Mouse (Mus musculus) bone marrow macrophage, adult 2 months (primary cell): ENCODE results near the gene Lrrfip2. TPM values are rescaled to one million over a fixed set of nuclear protein-coding genes. Genes with fewer than 3 reads are reported as not detected.

ENCODE experiments used
- H3K27ac ChIP-seq: 2 replicates; pipeline ENCODE4 v1.5.1; 2012; ENCODE audit warnings: low read depth, low read length; ENCODE audit not compliant: insufficient read depth
- H3K4me1 ChIP-seq: 2 replicates; pipeline ENCODE4 v1.6.1; 2012; ENCODE audit warnings: low read length; ENCODE audit not compliant: control insufficient read depth, insufficient read depth
- H3K4me3 ChIP-seq: 2 replicates; pipeline ENCODE4 v1.5.1; 2012; ENCODE audit warnings: mild to moderate bottlenecking, low read length, moderate library complexity; ENCODE audit not compliant: insufficient read depth
- CTCF ChIP-seq: IDR thresholded peaks from 2 replicates; pipeline ENCODE4 v1.5.1; 2012; ENCODE audit warnings: low read depth, mild to moderate bottlenecking, low read length, moderate library complexity
- POLR2A ChIP-seq: IDR thresholded peaks from 2 replicates; pipeline ENCODE4 v1.6.1; 2012; ENCODE audit warnings: mild to moderate bottlenecking, low read depth, low read length, borderline replicate concordance
- polyA plus RNA-seq: library from polyadenylated mRNA; stranded (reverse); fragments of >200 nt; gene quantifications from 2 replicates; pipeline ENCODE4 v1.2.4, GENCODE M21; 2012; ENCODE audit not compliant: missing spikeins, insufficient read depth, insufficient read length

Lrrfip2 gene
- polyA plus RNA-seq, 1 experiment: 67.7 TPM

DNA sequence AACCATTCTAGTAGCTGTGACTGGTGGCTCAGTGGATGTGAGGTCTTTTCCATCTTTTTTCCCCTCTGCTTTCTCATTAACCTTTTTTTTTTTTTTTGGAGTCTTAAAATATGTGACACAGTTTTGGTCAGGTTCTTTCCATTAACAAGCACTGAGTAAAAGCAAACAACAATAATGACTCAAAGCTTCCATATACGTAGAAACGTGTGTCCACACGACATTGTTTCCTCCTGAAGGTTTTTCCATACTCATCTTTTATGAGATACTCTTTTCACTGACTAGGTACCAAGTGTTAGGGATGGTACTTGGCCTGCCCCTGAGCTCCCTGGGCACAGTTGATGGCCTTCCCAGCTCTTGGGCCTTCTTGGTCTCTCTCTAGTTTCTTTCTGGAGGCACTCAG lies 35.6 kb downstream of the Lrrfip2 start:
- H3K4me3 ChIP-seq: no peak overlapping the region
- TF ChIP-seq POLR2A (no peak), CTCF (no peak)
- H3K4me1 ChIP-seq: peaks cover 17% of the 10 kb centered on the region
- no peak overlapping the region for H3K27ac ChIP-seq

DNA sequence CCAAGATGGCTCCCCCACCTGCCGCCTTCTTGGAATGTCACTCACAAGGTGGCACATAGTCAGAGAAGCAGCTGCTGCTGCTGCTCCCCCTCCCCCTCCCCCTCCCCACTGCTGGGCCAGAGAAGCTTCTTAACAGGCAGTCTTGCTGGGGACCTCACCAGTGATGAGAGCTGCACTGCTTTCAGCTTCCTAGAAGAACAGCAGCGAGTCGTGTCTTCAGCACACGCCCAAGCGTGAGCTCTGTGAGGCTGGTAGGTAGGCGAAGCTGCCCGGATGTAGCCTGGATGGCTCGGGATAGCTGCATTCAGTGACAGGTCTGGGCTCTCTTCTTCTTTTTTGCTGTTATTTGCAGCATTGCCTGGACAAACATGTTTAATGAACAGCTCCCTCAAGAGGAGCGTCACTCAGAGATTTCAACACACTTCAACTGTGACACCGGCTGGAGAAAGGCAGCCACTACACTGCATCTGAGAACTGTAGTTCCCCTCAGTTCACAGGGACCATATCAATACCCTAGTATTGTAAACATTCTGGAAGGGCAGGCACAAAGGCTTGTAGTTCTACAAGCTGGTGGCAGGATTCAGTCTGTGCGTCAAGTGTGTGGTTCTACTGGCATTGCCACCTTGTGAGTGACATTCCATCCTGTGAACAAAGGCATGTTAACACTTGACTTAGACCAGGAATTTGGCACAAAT lies 38.5 kb downstream of the Lrrfip2 start:
- Histone ChIP-seq H3K4me1 (no peaks in the 10 kb centered on the region), H3K27ac (no peak overlapping the region), H3K4me3 (no peak overlapping the region)
- TF ChIP-seq CTCF: no peak
- no peak for TF ChIP-seq POLR2A

DNA sequence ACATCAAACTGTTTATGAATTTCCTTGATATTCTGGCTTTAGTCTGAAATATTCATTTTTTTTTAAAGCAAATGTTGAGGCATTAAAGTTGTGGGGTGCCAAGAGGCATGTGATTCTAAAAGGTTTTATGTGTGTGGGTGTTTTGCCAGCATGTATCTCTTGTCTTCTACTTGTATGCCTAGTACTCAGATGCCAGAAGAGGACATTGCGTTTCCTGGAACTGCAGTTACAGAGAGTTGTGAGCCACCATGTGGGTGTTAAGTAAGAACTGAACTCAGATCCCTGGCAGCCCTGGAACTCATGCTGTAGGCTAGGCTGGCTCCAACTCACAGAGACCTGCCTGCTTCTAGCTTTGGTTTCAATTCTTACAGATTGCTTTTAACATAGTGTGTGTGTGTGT lies 42.2 kb downstream of the Lrrfip2 start:
- Histone ChIP-seq H3K4me3 (no peak overlapping the region), H3K27ac (no peak overlapping the region), H3K4me1 (no peaks in the 10 kb centered on the region)
- TF ChIP-seq CTCF: no peak

DNA sequence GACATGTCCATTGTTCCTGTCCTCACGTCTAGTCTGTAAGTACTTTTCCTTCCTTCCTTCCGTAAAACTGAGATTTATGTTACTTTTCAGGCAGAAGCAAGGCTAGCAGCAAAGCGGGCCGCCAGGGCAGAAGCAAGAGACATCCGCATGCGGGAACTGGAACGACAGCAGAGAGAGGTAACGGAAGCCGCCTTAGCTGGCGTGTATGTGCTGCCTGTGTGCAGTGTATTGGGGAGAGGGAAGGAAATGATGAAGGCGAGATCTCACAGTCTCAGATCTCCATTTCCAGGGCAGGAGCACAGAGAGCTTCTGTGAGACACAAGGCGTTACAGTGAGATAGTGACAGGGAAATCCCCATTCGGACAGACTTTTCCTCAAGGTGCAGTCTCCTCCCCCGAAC lies 43.8 kb downstream of the Lrrfip2 start:
- TF ChIP-seq POLR2A: no peak
- no peak for TF ChIP-seq CTCF
- no peaks in the 10 kb centered on the region for H3K4me1 ChIP-seq
- H3K27ac ChIP-seq: no peak overlapping the region
- no peak overlapping the region for H3K4me3 ChIP-seq

DNA sequence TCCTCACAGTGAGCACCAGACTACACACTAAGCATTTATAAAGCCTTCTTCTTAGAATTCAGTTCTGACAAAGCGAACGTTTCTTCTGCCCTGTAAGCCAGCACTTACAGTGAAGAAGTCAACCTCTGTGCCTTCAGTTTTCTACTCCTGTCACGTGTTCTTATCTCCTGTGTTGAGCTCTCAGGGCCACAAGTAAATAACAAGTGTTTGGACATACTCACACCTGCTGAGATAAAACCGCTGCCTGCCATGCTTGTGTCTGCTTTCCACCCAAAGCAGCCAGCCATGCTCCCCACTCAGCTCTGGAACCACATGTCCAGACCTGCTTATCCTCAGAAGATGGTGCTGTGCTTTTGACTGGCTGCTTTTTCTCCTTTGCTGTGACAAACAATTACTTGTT lies 49.2 kb downstream of the Lrrfip2 start:
- TF ChIP-seq CTCF: no peak
- TF ChIP-seq POLR2A: no peak
- no peak overlapping the region for H3K27ac ChIP-seq

DNA sequence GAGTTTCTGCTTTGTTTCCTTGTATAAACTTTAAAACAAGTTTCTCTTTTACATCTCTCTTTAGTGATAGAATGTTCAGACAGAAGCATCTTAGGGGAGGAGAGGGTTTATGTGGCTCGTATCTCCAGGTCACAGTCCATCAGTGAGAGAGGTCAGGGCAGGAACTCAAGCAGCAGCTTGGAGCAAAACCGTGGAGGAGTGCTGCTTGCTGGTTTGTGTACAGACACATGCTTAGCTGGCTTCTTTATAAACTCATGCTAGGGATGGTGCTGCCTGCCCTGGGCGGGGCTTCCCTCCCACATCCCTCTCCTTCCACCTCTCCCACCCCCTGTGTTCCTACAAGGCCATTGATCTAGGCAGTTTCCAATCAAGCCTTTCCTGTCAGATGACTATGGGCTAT lies 53.0 kb downstream of the Lrrfip2 start:
- TF ChIP-seq CTCF (no peak), POLR2A (no peak)
- no peak overlapping the region for H3K4me3 ChIP-seq
- H3K27ac ChIP-seq: no peak overlapping the region
- H3K4me1 ChIP-seq: no peaks in the 10 kb centered on the region

More for the DNA sequence above, 49.2 kb downstream of the Lrrfip2 start:
- no peak overlapping the region for H3K4me3 ChIP-seq
- no peaks in the 10 kb centered on the region for H3K4me1 ChIP-seq

DNA sequence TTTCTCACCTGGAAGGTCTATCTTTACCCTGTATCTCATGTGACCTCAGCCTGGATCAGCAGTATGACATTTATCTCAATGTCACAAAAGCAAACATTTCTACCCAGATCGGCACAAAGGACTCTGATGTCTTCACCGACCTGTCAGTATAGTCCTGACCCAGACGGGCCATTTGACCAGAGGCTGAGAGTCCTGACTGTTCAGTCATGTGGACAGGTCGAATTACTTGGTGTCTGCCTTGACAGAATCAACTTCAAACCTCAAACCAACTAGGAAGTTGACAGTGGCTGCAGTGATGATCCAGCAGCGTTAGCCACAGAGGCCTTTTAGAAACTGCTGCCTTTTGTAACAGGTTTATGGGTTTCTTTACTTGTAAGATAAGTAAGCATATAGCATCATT lies 56.7 kb downstream of the Lrrfip2 start:
- H3K4me3 ChIP-seq: no peak overlapping the region
- no peaks in the 10 kb centered on the region for H3K4me1 ChIP-seq
- no peak overlapping the region for H3K27ac ChIP-seq
- TF ChIP-seq POLR2A (no peak), CTCF (no peak)

DNA sequence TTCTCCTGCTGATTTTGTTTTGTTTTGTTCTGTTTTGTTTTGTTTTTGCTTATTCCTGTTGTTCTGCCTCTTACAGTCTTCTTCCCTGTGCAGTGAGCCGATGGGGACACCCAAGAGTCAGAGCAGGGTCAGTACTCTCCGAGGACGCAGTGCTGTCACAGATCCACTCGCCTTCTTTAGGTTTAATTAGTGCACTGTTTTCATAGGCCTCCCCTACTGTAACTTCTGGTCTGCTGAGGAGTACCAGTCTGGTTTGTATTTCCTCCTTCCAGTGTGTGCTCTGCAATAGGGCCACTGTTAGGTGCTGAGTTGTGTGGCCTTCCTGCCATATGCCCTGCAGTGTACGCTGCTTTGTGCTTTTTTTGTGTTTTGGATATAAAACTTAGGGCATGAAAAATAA lies 61.6 kb downstream of the Lrrfip2 start:
- no peak for TF ChIP-seq POLR2A
- TF ChIP-seq CTCF: no peak
- Histone ChIP-seq H3K4me1 (peaks cover 16% of the 10 kb centered on the region), H3K27ac (no peak overlapping the region), H3K4me3 (no peak overlapping the region)

DNA sequence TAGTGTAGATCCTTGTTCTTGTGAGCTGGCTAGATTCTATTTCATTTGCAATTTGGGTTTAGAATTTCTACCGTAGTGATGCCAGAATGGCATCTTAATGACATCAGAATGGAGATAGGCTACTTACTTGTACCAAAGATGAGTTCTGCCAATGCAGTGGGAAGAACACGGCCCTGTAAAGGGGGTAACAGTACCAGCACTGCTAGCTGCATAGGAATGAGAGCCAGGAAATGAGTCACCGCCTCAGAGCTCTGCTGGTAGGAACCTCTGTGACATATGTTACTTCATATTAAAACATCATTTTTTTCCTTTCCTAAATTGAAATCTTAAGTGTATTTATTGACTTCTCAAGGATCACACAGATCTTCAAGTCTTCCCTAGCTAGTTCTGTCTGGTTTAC lies 64.8 kb downstream of the Lrrfip2 start:
- no peak for TF ChIP-seq CTCF
- no peak for TF ChIP-seq POLR2A
- peaks cover 20% of the 10 kb centered on the region for H3K4me1 ChIP-seq
- H3K27ac ChIP-seq: no peak overlapping the region
- H3K4me3 ChIP-seq: no peak overlapping the region

DNA sequence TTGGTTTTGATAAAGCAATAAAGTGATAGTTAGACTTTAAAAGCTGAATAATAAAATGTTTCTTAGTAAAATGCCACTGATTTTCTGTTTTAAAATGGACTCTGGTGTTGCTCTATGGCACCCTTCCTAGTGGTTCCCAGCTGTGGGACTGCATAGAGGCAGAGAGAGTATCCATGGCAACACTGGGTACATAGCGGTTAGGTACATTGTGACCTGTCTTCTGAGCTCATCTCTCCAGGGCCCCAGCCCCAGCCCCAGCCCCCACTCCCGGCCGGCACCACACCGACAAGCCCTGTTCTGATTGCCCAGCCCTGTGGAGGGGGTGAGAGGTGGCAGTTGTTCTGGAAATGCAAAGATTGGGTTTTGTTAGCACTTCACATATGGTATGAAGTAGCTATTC lies 67.5 kb downstream of the Lrrfip2 start:
- H3K27ac ChIP-seq: no peak overlapping the region
- peaks cover 20% of the 10 kb centered on the region for H3K4me1 ChIP-seq
- no peak overlapping the region for H3K4me3 ChIP-seq
- no peak for TF ChIP-seq CTCF
- TF ChIP-seq POLR2A: no peak

DNA sequence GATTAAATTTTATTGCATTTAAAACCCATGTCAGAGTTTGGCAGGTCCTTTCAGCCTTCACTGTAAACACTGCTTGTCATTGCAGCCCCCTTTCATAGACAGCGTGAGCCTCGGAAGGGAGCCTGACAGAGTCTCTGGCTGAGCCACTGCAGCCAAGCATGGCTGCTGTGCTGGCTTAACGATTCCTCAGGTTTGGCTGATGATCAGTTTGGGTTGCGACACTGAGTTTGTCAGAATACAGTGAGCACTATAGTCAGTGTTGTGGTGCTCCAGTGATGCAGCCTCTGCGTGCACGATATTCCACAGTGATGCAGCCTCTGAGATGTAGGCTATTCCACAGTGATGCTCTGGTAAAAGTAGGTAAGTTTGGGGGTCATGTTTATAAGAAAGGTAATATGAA lies 69.5 kb downstream of the Lrrfip2 start:
- TF ChIP-seq POLR2A (no peak), CTCF (no peak)
- Histone ChIP-seq H3K4me3 (no peak overlapping the region), H3K4me1 (peaks cover 13% of the 10 kb centered on the region), H3K27ac (no peak overlapping the region)
